Mouse (Mus musculus): ENCODE results near the gene Foxp1.

DNA sequence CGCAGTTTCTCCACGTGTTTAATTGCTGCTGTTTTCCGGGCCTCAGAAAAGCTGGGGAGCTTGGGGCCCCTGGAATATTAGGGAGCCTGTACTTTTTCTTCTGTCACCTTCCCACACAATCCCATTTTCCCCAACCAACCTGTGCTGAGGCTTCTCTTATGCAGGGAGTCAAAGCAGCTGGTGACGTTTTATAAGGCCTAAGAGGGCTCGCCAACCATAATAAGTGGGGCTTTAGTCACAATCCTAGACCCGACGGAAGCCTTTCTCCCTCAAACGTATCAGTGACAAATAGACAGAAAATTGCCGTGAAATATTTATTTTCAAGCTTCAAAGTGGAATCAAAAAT is 362.2 kb downstream of the Foxp1 start:
- no peak for TF ChIP-seq CTCF (IDR thresholded peaks at IDR 0.05)
- no peak for TF ChIP-seq EP300 (IDR thresholded peaks at IDR 0.05)
